Mouse (Mus musculus) liver, embryonic 16.5 days (tissue): ENCODE results near the gene Olfr1360. TPM values are rescaled to one million over a fixed set of nuclear protein-coding genes. Genes with fewer than 3 reads are reported as not detected.
"Not testable (repeated sequence)": the region's sequence is repeated elsewhere in the genome, so short reads cannot be mapped to it uniquely, and the experiment has no call there.

Source experiments
- ATAC-seq: fragments of 200-750 bp; cut with Nextera tagmentation; 2 replicates; pipeline ENCODE4 v1.8.0; 2017; ENCODE audit warnings: low read depth, mild to moderate bottlenecking, moderate number of reproducible peaks, moderate library complexity
- H3K27ac ChIP-seq: fragments of 300-500 bp; sonication (generic); 2 replicates; pipeline ENCODE4 v1.5.1; 2014; ENCODE audit warnings: mild to moderate bottlenecking, low read length
- H3K27me3 ChIP-seq: fragments of 300-500 bp; sonication (generic); 2 replicates; pipeline ENCODE4 v1.6.1; 2014; ENCODE audit warnings: low read depth, low read length, mixed read lengths; ENCODE audit not compliant: control insufficient read depth, insufficient read depth
- H3K36me3 ChIP-seq: fragments of 300-500 bp; sonication (generic); 2 replicates; pipeline ENCODE4 v1.6.1; 2014; ENCODE audit warnings: mild to moderate bottlenecking; ENCODE audit not compliant: control insufficient read depth, insufficient read depth
- H3K4me1 ChIP-seq: fragments of 300-500 bp; sonication (generic); 2 replicates; pipeline ENCODE4 v1.6.1; 2014; ENCODE audit warnings: low read depth, low read length, mixed read lengths; ENCODE audit not compliant: control insufficient read depth
- H3K4me2 ChIP-seq: fragments of 300-500 bp; sonication (generic); 2 replicates; pipeline ENCODE4 v1.6.1; 2014; ENCODE audit warnings: low read depth, low read length, mixed read lengths
- H3K4me3 ChIP-seq: fragments of 300-500 bp; sonication (generic); 2 replicates; pipeline ENCODE4 v1.5.1; 2014; ENCODE audit warnings: low read depth, mild to moderate bottlenecking, low read length
- H3K9ac ChIP-seq: fragments of 300-500 bp; sonication (generic); 2 replicates; pipeline ENCODE4 v1.6.1; 2014; ENCODE audit warnings: low read depth, low read length
- H3K9me3 ChIP-seq: fragments of 300-500 bp; sonication (generic); replicated peaks from 2 replicates; pipeline ENCODE4 v1.6.1; 2016; ENCODE audit warnings: low read length; ENCODE audit not compliant: control insufficient read depth
- WGBS: fragments of 180-500 bp; shearing (Covaris S2); extraction: QIAGEN DNeasy Blood & Tissue Kit; methylation state at CpG from one replicate; pipeline ENCODE4 v1.1.7; 2014; ENCODE audit not compliant: insufficient replicate concordance; 5-methylcytosine and 5-hydroxymethylcytosine counted together
- polyA plus RNA-seq: library from polyadenylated mRNA; unstranded; fragments of >200 nt; fragmentation: Nextera tagmentation; extraction: Ambion mirVana; gene quantifications from 2 replicates; pipeline ENCODE4 v1.2.1, GENCODE M21; 2015

The Olfr1360 gene
- not detected in 2 replicates for polyA plus RNA-seq

DNA sequence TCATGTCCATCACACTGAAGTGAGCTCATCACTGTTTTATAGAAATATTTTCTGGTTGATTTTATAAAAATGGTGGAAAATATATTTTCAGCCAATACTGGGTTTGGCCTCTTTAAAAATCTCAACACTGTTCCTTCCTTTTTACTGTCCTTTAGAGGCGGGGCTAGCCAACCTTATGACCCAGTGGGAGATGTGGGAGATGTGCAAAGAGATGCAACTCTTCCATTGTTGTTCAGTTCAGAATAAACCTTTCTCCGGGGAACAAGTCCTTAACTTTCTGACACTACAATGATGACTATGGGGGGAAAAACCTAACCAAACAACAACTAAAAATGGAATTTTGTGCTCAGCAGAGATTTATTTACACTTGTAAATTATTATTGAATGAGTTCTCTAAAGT lies at the start of gene Olfr1360:
Olfr1360 (minus strand) TSS at position 101 of the 400 bp plus-strand sequence.
- ATAC-seq: no peak

DNA sequence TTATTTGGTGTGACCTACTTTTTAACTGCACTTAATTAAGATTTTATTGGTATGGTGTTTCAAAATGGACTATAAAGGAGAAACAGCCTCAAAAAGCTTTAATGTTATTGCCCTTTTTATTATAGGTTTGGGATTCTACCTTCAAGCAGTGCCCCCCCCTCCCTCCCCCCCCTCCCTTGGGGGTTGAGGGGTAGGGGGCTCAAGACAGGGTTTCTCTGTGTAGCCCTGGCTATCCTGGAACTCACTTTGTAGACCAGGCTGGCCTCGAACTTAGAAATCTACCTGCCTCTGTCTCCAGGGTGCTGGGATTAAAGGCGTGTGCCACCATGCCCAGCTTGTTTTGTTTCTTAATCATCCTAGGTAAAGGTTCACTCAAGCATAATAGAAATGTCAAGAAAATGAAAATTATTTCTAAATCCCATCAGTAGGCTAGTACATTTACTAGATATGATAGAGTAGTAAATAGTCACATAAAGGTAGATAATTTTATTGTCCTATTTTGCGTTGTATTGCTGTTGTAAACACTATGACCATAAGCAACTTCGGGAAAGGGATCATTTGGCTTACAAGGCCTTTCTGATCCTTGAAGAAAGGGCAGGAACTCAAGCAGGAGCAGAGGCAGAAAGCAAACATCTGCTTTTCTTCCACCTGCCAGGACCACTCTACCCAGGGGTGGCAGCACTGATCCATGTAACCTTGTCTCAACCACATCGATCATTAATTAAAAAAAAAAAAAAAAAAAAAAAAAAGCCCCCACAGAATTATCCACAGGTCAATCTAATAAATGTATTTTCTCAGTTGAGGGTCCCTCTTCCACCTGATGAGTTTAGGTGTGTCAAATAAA lies 46.0 kb upstream of the Olfr1360 start:
- H3K9ac ChIP-seq: peak overlapping the region; percentile 73
- no peaks in the 10 kb centered on the region for H3K9me3 ChIP-seq
- H3K27ac ChIP-seq: peak overlapping the region; percentile 96
- WGBS: 38% methylated on average over 5 of the region's 5 CpGs
- peak overlapping the region; percentile 62 for H3K4me3 ChIP-seq
- peak overlapping the region; percentile 86 for H3K4me2 ChIP-seq
- H3K36me3 ChIP-seq: no peaks in the 10 kb centered on the region
- no peaks in the 10 kb centered on the region for H3K27me3 ChIP-seq
- no peak for ATAC-seq
- peaks cover 22% of the 10 kb centered on the region for H3K4me1 ChIP-seq

More for the DNA sequence above, at the start of gene Olfr1360:
- Histone ChIP-seq H3K4me1 (no peaks in the 10 kb centered on the region), H3K9ac (no peak within 1 kb of the TSS), H3K4me2 (no peak within 1 kb of the TSS), H3K9me3 (no peaks in the 10 kb centered on the region), H3K4me3 (no peak within 1 kb of the TSS), H3K27me3 (no peaks in the 10 kb centered on the region), H3K36me3 (no peaks in the 10 kb centered on the region), H3K27ac (no peak within 1 kb of the TSS)
- 50% methylated on average over 2 of the region's 2 CpGs for WGBS

DNA sequence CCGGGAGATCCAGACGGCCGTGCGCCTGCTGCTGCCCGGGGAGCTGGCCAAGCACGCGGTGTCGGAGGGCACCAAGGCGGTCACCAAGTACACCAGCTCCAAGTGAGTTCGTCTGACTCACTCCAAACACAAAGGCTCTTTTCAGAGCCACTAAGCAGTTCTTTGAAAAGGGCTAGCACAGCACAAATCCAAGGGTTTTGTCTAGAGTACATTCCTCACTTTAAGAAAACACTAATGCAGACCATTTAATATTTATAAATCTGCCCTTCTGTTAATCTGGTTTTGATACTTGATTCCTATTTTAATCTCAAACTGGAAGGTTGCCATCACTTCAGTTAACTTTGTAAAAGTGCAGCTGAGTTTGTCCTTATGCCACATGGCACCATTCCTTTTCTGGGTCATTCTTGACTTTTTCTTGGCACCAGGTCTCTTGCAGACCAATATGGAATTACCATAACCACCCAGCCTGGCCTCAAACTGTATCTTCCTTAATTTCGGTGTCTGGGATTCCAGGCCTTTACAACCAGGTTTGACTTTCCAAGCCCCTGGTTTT lies 45.2 kb upstream of the Olfr1360 start:
- Histone ChIP-seq H3K27me3 (no peaks in the 10 kb centered on the region), H3K4me1 (peaks cover 22% of the 10 kb centered on the region), H3K4me3 (peak overlapping the region; percentile 62), H3K9me3 (no peaks in the 10 kb centered on the region), H3K9ac (peak overlapping the region; percentile 73), H3K27ac (peak overlapping the region; percentile 96), H3K36me3 (no peaks in the 10 kb centered on the region), H3K4me2 (peak overlapping the region; percentile 86)
- ATAC-seq: peak; percentile 14
- 2% methylated on average over 11 of the region's 11 CpGs for WGBS

DNA sequence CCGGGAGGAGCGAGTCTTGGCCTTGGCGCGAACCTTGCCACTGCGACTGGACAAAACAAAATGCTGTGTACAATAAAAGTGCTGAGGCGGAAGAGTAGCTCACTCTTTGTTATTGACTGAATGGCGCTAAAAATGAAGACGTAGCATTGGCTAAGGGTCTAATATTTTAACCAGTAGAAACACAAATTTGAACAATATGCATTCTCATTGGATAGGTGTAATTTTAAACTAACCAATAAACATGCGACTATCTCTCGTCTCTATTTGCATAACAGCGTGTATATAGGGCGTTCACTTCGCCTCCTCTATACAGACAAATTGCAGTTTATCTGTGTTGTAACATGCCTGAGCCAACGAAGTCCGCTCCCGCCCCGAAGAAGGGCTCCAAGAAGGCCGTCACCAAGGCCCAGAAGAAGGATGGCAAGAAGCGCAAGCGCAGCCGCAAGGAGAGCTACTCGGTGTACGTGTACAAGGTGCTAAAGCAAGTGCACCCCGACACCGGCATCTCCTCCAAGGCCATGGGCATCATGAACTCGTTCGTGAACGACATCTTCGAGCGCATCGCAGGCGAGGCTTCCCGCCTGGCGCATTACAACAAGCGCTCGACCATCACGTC lies 44.7 kb upstream of the Olfr1360 start, which contains the start of gene Hist1h2bm:
Hist1h2bm (plus strand) TSS at position 288 of the 616 bp plus-strand sequence.
- H3K36me3 ChIP-seq, H3K9me3 ChIP-seq, H3K27me3 ChIP-seq: not testable (repeated sequence)
- Histone ChIP-seq H3K9ac (peak within 1 kb of the TSS; percentile 80), H3K4me1 (peaks cover 22% of the 10 kb centered on the region), H3K27ac (peak within 1 kb of the TSS; percentile 96), H3K4me2 (peak within 1 kb of the TSS; percentile 86), H3K4me3 (peak within 1 kb of the TSS; percentile 66)
- ATAC-seq: peak; percentile 91
- 0% methylated on average over 37 of the region's 37 CpGs for WGBS

DNA sequence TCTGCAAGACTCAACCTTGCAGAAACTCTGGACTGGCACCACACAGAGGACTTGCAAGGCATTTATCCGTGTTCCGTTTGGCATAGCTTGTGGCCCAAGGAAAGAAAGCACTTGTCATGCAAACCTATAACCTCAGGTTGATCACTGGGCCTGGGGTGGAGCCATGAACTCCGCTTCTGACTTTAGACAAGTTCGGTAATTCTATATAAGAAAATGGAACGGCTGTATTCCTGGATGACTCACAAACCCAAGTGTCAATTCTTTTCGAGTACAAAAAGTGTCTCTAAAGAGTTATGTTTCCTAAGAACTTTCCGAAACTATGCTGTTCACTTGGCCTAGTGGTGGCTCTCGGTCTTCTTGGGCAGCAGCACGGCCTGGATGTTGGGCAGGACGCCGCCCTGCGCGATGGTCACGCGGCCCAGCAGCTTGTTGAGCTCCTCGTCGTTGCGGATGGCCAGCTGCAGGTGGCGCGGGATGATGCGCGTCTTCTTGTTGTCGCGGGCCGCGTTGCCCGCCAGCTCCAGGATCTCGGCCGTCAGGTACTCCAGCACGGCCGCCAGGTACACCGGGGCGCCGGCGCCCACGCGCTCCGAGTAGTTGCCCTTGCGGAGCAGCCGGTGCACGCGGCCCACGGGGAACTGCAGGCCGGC lies 44.0 kb upstream of the Olfr1360 start:
- Histone ChIP-seq H3K4me2 (peak overlapping the region; percentile 86), H3K4me1 (peaks cover 22% of the 10 kb centered on the region), H3K4me3 (peak overlapping the region; percentile 66), H3K27ac (peak overlapping the region; percentile 96), H3K9ac (peak overlapping the region; percentile 80)
- H3K36me3 ChIP-seq, H3K27me3 ChIP-seq, H3K9me3 ChIP-seq: not testable (repeated sequence)
- ATAC-seq: peak; percentile 16
- WGBS: 1% methylated on average over 17 of the region's 44 CpGs

DNA sequence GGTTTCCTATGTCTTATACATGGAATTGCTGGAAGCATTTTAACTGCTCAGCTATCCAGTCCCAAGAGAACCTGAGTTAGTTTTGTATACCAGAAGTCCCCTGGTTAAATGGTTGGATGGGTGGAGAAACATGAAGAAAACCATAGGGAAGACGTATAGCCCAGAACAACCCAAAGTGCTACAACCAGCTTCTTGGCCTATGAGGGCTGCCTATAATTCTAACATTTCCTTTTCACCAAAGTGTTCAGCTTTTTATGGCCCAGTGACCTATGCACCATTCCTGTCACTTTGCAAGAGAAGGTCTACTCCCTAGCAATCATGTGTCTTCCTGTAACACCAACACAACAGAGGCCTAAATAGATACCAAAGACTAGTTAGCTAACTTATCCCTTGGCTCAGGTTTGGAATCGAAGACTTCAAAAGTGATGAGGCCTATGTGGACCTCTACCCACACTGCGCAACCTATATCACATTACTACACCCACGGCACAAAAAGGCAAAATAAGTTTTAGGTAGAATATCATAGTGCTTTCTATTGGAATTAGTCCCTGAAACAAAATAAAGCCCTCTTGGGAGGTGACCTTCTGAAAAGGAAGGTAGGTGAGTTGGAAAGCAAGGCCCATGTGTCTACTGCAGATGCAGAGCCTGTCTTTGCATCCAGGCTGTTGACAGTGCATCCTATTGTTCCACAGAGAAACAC lies 41.3 kb upstream of the Olfr1360 start:
- peak overlapping the region; percentile 66 for H3K4me3 ChIP-seq
- peak overlapping the region; percentile 96 for H3K27ac ChIP-seq
- peak overlapping the region; percentile 67 for H3K4me2 ChIP-seq
- H3K36me3 ChIP-seq: no peaks in the 10 kb centered on the region
- no peaks in the 10 kb centered on the region for H3K9me3 ChIP-seq
- H3K27me3 ChIP-seq: no peaks in the 10 kb centered on the region
- WGBS: 49% methylated on average over 4 of the region's 4 CpGs
- peak overlapping the region; percentile 77 for H3K9ac ChIP-seq
- peaks cover 30% of the 10 kb centered on the region for H3K4me1 ChIP-seq
- no peak for ATAC-seq

DNA sequence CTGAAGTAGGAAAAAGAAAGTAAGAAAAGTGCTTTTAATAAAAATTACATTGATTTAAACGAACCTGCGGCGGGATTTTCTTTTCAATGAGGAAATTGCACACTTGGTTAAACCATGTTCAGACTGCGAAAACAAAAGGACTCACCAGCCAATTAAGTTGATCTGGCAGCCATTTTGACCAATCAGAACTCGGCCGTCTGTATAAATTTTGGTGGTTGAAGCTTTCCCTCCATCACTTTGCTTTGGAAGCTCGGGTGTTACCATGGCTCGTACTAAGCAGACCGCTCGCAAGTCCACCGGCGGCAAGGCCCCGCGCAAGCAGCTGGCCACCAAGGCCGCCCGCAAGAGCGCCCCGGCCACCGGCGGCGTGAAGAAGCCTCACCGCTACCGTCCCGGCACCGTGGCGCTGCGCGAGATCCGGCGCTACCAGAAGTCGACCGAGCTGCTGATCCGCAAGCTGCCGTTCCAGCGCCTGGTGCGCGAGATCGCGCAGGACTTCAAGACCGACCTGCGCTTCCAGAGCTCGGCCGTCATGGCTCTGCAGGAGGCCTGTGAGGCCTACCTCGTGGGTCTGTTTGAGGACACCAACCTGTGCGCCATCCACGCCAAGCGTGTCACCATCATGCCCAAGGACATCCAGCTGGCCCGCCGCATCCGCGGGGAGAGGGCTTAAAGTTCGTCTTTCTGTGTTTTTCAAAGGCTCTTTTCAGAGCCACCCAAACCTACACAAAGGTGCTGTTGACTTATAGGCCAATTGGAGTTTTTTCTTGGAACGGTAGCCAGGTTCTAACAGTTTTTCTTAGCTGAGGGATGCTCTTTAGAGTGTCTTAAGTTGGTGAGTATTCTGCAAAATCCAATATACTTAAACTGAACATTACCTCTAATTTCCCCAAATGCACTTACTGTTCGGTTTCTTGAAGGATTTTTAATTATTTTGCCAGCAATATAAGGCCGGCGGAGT lies 40.5 kb upstream of the Olfr1360 start, which contains the start of gene Hist1h3h:
Hist1h3h (plus strand) TSS at position 263 of the 961 bp plus-strand sequence.
- 2% methylated on average over 25 of the region's 56 CpGs for WGBS
- not testable (repeated sequence) for H3K27me3 ChIP-seq, H3K9me3 ChIP-seq, H3K36me3 ChIP-seq
- H3K4me1 ChIP-seq: peaks cover 27% of the 10 kb centered on the region
- ATAC-seq: peak; percentile 16
- peak within 1 kb of the TSS; percentile 82 for H3K4me2 ChIP-seq
- peak within 1 kb of the TSS; percentile 66 for H3K4me3 ChIP-seq
- peak within 1 kb of the TSS; percentile 97 for H3K27ac ChIP-seq
- H3K9ac ChIP-seq: peak within 1 kb of the TSS; percentile 79
